Mouse (Mus musculus): ENCODE measurements around the gene Lhfp.

GRCm38 (mm10) chr3:53310615-53311014 lies 269.3 kb downstream of the Lhfp start:
- no peak for TF ChIP-seq CTCF (IDR thresholded peaks at IDR 0.05; ENCODE audit: control insufficient read depth, insufficient read depth, insufficient read length)
- TF ChIP-seq MYOG (IDR thresholded peaks at IDR 0.05; ENCODE audit: control insufficient read depth, extremely low read depth, insufficient read length): no peak
- TF ChIP-seq MAX (IDR thresholded peaks at IDR 0.05): no peak
- no peak for TF ChIP-seq CEBPB (IDR thresholded peaks at IDR 0.05; ENCODE audit: low read depth)
- no peak for TF ChIP-seq USF1 (IDR thresholded peaks at IDR 0.05; ENCODE audit: low read depth)
- TF ChIP-seq MYOD1 (IDR thresholded peaks at IDR 0.05; ENCODE audit: control insufficient read depth, insufficient read length, low read depth): no peak

Measured in C2C12 (cell line).